Mouse (Mus musculus) liver, embryonic 13.5 days (tissue): ENCODE measurements around the gene Arid1b. TPM values are rescaled to one million over a fixed set of nuclear protein-coding genes. Genes with fewer than 3 reads are reported as not detected.

Source experiments
- ATAC-seq: fragments of 200-750 bp; cut with Nextera tagmentation; 2 replicates; pipeline ENCODE4 v1.8.0; 2017; ENCODE audit warnings: low read depth, mild to moderate bottlenecking, moderate number of reproducible peaks, moderate library complexity
- DNase-seq: peaks from one replicate; pipeline ENCODE4 v3.0.0; 2022
- H3K27ac ChIP-seq: fragments of 300-500 bp; sonication (generic); 2 replicates; pipeline ENCODE4 v1.5.1; 2015; ENCODE audit warnings: moderate library complexity, mild to moderate bottlenecking, inconsistent platforms
- H3K27me3 ChIP-seq: fragments of 300-500 bp; sonication (generic); 2 replicates; pipeline ENCODE4 v1.6.1; 2015; ENCODE audit warnings: mild to moderate bottlenecking, inconsistent platforms
- H3K36me3 ChIP-seq: fragments of 300-500 bp; sonication (generic); 2 replicates; pipeline ENCODE4 v1.6.1; 2015; ENCODE audit warnings: mild to moderate bottlenecking, inconsistent platforms
- H3K4me1 ChIP-seq: fragments of 300-500 bp; sonication (generic); replicated peaks from 2 replicates; pipeline ENCODE4 v1.6.1; 2015; ENCODE audit warnings: inconsistent platforms
- H3K4me2 ChIP-seq: fragments of 300-500 bp; sonication (generic); 2 replicates; pipeline ENCODE4 v1.6.1; 2015; ENCODE audit warnings: inconsistent platforms, mild to moderate bottlenecking, moderate library complexity
- H3K4me3 ChIP-seq: fragments of 300-500 bp; sonication (generic); replicated peaks from 2 replicates; pipeline ENCODE4 v1.5.1; 2015; ENCODE audit warnings: mild to moderate bottlenecking, inconsistent platforms
- H3K9ac ChIP-seq: fragments of 300-500 bp; sonication (generic); 2 replicates; pipeline ENCODE4 v1.6.1; 2015; ENCODE audit warnings: mild to moderate bottlenecking, inconsistent platforms
- H3K9me3 ChIP-seq: fragments of 300-500 bp; sonication (generic); replicated peaks from 2 replicates; pipeline ENCODE4 v1.6.1; 2016; ENCODE audit warnings: inconsistent platforms
- WGBS: fragments of 180-500 bp; shearing (Covaris S2); methylation state at CpG from one replicate; pipeline ENCODE4 v1.1.7; 2015; ENCODE audit not compliant: insufficient replicate concordance; 5-methylcytosine and 5-hydroxymethylcytosine counted together
- polyA plus RNA-seq: library from polyadenylated mRNA; unstranded; fragments of >200 nt; fragmentation: Nextera tagmentation; extraction: Ambion mirVana; gene quantifications from 2 replicates; pipeline ENCODE4 v1.2.1, GENCODE M21; 2015

Gene Arid1b
- polyA plus RNA-seq, 1 experiment from 2014 or later = 2.0 TPM

DNA sequence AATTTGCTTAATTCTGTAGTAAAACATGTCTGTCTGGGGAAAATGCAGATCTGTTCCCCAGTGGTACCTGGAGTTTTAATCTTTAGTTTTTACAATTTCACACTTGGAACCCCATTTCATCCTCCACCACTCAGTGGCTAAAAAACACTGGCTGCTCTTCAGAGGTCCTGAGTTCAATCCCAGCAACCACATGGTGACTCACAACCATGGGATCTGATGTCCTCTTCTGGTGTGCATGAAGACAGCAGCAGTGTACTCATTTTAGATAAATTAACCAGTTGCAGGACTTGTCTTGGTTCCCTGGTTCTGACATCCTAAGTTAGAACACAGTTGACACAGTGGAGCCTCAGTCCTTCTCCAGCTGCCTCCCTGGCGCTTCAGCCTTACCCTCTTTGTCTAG, 239.9 kb downstream of the Arid1b start:
- DNase-seq (no peak), ATAC-seq (no peak)
- Histone ChIP-seq H3K4me2 (no peak overlapping the region), H3K9ac (no peak overlapping the region), H3K4me3 (no peak overlapping the region), H3K27ac (no peak overlapping the region), H3K36me3 (no peaks in the 10 kb centered on the region), H3K27me3 (no peaks in the 10 kb centered on the region), H3K9me3 (no peaks in the 10 kb centered on the region), H3K4me1 (peaks cover 23% of the 10 kb centered on the region)
- 85% methylated on average over 1 of the region's 1 CpGs for WGBS

DNA sequence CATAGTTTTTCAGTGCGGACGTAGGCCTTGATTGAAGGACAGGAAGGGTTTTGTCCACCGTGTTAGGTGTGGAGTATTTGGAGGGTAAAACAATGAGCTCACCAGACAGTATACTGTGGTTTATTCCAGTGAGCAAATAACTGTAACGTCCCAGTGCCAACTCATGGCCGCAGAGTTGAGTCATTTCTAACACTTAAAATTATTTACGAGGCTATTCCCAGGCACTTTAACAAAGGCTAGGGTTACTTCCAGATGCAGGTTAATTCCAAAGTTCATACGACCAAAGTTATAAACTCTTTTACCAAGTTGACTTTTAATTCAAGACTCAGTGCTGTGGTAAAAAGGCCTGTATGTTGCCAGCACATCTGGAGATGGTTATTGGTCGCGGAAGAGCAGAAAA, 240.9 kb downstream of the Arid1b start:
- Histone ChIP-seq H3K9ac (no peak overlapping the region), H3K4me1 (peaks cover 32% of the 10 kb centered on the region), H3K4me2 (no peak overlapping the region), H3K27me3 (no peaks in the 10 kb centered on the region), H3K27ac (no peak overlapping the region), H3K36me3 (no peaks in the 10 kb centered on the region), H3K9me3 (no peaks in the 10 kb centered on the region), H3K4me3 (no peak overlapping the region)
- ATAC-seq (no peak), DNase-seq (no peak)
- 77% methylated on average over 9 of the region's 9 CpGs for WGBS

DNA sequence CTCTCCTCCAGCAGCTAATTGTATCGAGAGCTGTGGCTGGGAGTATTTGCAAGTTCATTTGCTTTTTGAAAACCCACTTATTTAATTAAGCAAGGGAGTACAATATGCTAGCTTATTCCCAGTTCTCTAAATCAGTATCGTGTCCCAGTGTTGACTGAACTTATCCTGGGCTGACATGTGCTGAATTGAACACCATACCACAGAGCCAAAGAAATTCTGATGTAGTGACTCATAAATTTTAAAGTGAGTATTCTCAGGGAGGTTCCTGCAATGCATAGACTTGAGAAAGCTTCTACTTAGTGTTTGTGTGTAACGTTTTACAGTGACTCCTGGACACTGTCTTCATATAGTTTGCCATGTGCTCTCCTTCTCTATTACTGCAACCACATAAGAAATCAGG, 243.6 kb downstream of the Arid1b start:
- no peaks in the 10 kb centered on the region for H3K27me3 ChIP-seq
- H3K4me1 ChIP-seq = peaks cover 24% of the 10 kb centered on the region
- H3K4me3 ChIP-seq = no peak overlapping the region
- no peak for ATAC-seq
- DNase-seq = no peak
- no peak overlapping the region for H3K9ac ChIP-seq
- no peak overlapping the region for H3K27ac ChIP-seq
- 65% methylated on average over 3 of the region's 3 CpGs for WGBS
- no peak overlapping the region for H3K4me2 ChIP-seq
- H3K36me3 ChIP-seq = no peaks in the 10 kb centered on the region
- H3K9me3 ChIP-seq = no peaks in the 10 kb centered on the region

DNA sequence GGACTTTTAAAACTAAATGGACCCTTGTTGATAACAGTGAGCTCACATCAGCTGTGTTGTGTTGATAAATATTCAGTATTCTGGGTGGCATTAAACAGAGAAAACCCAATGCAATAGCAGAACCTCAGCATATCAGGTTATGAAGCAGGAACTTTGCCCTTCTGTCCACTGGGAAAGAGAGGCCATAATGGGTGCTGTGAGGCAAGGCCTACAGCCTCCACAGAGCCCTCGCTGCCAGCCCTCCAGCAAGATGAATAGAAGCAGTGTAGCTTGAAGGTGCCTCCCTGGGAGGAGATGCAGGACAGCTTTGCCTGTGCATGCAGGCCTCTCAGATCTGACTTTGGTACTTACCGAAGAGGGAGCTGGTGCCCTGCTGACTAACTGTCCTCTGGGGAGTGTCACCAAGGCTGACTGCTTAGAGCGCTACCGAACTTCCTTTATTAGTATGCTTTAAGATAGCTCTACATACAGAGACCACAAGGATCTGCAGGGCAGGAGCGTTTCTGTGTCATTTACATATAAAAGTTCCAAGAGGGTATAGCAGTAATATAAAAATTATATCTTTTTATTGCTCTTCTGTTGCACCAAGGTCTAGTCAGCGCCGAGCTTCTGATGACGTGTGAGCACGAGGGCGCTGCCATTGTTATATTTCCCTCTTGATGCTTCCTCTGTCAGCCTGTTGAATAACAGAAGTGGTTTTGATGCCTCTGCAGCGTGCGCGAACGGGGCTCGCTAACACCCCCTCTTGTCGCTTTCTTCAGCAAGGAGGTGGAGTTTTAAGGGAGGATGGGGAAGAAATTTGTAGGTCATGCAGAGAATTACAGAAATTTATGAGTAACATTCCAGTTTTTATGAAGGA, 244.5 kb downstream of the Arid1b start:
- H3K9me3 ChIP-seq = no peaks in the 10 kb centered on the region
- DNase-seq (no peak), ATAC-seq (peak; percentile 29; the same call in 1 of the 2 replicates)

DNA sequence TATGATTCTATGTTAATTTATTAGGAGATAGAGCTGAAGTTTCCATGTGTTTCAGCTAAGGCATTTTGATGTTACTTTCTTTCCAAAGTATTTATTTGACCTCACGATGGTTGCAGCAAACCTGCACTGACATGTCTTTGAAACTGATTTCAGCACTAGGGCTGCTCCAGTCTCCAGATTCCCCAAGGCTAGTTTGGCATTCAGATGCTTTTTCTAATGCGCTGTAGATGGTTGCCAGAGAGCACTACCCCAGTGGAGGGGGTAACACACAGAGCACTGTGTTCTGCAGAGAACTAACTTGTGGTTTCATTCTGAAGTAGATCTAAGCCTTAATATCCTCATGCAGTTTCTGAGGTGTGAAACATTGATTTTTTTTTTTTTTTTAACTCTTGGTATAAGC, 250.4 kb downstream of the Arid1b start:
- Histone ChIP-seq H3K9ac (no peak overlapping the region), H3K27me3 (no peaks in the 10 kb centered on the region), H3K4me3 (no peak overlapping the region), H3K4me2 (no peak overlapping the region), H3K36me3 (no peaks in the 10 kb centered on the region), H3K27ac (no peak overlapping the region), H3K9me3 (no peaks in the 10 kb centered on the region), H3K4me1 (peaks cover 23% of the 10 kb centered on the region)
- DNase-seq = no peak
- ATAC-seq = no peak
- 78% methylated on average over 2 of the region's 2 CpGs for WGBS

More for the DNA sequence above, 244.5 kb downstream of the Arid1b start:
- no peak overlapping the region for H3K9ac ChIP-seq
- peak overlapping the region; percentile 18; the same call in 1 of the 2 replicates for H3K4me2 ChIP-seq
- WGBS = 25% methylated on average over 16 of the region's 16 CpGs
- no peak overlapping the region for H3K4me3 ChIP-seq
- no peaks in the 10 kb centered on the region for H3K27me3 ChIP-seq
- peaks cover 24% of the 10 kb centered on the region for H3K4me1 ChIP-seq
- H3K27ac ChIP-seq = no peak overlapping the region
- H3K36me3 ChIP-seq = no peaks in the 10 kb centered on the region

DNA sequence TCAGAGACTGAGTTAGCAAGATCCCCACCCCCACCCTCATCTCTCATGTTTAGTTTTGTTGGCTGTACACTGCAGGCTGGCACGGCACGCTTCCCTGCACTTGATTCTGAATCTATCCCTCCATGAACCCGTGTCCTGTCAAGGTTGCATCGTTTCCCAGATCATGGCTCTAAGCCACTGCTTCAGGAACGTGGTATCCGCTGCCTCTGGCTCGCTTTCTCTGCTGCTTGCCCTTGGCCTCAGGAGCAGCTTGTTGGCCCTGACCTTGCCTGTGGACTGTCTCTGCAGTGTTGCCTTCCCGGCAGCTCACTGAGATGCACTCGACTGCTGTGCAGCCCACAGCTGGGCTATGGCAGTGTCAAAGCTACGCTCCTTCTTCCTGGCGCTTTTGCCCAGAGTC, 252.6 kb downstream of the Arid1b start:
- H3K9me3 ChIP-seq = no peaks in the 10 kb centered on the region
- no peaks in the 10 kb centered on the region for H3K36me3 ChIP-seq
- H3K27ac ChIP-seq = no peak overlapping the region
- DNase-seq = no peak
- ATAC-seq = no peak
- no peak overlapping the region for H3K4me2 ChIP-seq
- peaks cover 28% of the 10 kb centered on the region for H3K4me1 ChIP-seq
- no peak overlapping the region for H3K9ac ChIP-seq
- H3K27me3 ChIP-seq = no peaks in the 10 kb centered on the region
- WGBS = 75% methylated on average over 11 of the region's 11 CpGs
- no peak overlapping the region for H3K4me3 ChIP-seq

DNA sequence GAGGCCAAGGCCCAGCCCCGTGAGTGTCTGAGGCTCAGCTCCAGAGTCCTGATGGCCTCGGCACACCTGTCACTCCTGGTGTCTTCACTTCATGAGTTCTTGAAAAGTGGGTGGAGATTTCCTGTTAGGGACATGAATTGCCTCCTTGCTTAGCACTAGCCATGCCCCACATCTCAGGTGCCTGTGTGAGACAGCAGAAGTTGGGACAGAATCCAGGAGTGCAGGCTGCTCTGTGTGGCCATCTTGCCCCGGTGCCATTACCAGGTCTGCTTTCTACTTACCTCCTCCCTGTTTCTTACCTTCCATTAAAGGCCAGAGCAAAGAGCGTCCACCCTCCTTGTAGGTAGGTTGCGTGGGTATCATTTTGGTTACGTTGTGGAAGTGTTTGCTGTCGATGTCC, 253.1 kb downstream of the Arid1b start:
- 75% methylated on average over 7 of the region's 7 CpGs for WGBS
- Histone ChIP-seq H3K27me3 (no peaks in the 10 kb centered on the region), H3K4me1 (peaks cover 28% of the 10 kb centered on the region), H3K4me2 (no peak overlapping the region), H3K36me3 (no peaks in the 10 kb centered on the region), H3K4me3 (no peak overlapping the region), H3K9ac (no peak overlapping the region), H3K27ac (no peak overlapping the region), H3K9me3 (no peaks in the 10 kb centered on the region)
- no peak for DNase-seq
- ATAC-seq = no peak

DNA sequence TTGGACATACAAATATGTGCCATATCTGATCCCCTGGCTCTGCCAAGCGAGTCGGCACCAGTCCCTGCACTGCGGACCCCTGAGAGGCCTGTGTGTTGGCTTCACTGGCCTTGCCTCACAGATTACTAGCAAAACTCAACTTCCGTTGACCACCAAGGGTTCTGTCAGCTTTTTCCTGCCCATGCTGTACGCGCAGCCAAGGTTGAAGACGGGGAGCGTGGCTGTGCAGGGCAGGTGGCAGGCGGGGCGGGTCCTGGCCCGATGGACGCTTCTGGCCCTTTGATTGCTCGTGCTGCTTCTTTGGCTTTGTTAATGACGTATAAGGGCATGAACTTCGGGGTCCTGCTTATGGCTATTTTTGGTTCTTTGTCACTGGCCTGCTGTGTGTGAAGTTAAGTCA, 253.6 kb downstream of the Arid1b start:
- H3K9ac ChIP-seq = no peak overlapping the region
- DNase-seq (no peak), ATAC-seq (no peak)
- no peak overlapping the region for H3K4me3 ChIP-seq
- H3K4me2 ChIP-seq = no peak overlapping the region
- H3K27me3 ChIP-seq = no peaks in the 10 kb centered on the region
- H3K9me3 ChIP-seq = no peaks in the 10 kb centered on the region
- no peak overlapping the region for H3K27ac ChIP-seq
- no peaks in the 10 kb centered on the region for H3K36me3 ChIP-seq
- WGBS = 76% methylated on average over 15 of the region's 15 CpGs
- peaks cover 28% of the 10 kb centered on the region for H3K4me1 ChIP-seq

DNA sequence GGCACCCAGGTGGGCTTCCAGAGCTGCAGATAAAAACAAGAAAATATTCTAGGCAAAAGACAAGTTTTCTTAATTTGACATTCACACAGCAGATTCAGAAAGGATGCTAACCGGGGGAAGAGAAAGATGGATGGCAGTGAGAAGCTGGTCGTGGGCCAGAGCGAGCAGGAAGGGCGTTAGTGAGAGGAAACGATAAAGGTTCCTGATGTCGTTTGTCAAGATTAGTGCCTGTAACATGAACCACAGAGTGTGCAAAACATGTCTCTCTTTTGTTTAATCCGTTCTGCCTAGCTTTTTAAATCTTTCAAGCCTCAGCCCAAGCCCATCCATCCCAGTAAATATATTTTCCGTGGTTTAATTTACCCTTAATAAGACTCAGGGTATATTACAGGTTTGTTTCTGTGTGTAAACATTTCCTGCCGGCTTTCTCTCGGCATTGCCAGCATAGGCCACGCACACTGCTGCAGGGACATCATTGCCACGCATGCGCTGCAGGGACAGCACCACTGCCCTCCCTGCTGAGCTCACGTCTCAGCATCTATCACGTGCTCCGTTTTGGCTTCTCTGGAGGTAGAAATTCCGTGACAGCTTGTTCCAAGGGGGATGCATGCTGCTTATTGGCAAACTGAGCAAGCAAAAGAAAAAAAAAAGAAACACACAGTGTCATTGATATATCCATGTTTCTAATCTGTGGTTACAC, 255.0 kb downstream of the Arid1b start:
- Histone ChIP-seq H3K9me3 (no peaks in the 10 kb centered on the region), H3K27ac (peak overlapping the region; percentile 37), H3K27me3 (no peaks in the 10 kb centered on the region), H3K4me3 (no peak overlapping the region), H3K9ac (no peak overlapping the region), H3K4me2 (peak overlapping the region; percentile 20; the same call in 1 of the 2 replicates), H3K36me3 (no peaks in the 10 kb centered on the region), H3K4me1 (peaks cover 28% of the 10 kb centered on the region)
- DNase-seq (no peak), ATAC-seq (peak; percentile 64)
- WGBS = 24% methylated on average over 17 of the region's 17 CpGs

DNA sequence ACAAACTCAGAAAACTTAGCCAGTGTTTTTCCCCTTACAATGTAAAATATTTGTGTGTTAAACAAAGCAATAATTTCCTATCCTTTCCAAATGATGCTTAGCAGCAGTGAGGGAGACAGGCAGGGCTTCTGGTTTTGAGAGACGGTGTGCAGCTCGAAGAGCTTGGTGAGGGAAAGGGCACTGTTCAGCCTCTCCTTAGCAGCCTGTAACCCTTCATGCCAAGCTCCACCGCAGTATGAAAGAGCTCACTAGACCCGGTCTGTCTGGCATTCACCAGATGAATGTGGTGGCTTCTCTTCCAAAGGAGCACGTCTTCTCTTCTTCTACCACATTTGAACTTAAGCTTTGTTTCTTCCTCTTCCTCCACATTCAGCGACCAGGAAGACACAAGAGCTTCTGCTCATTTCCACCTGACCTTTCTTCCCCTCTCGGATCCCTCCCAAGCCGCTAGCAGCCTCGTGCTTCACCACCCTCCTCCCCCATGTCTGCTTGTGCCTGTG, 255.6 kb downstream of the Arid1b start:
- Histone ChIP-seq H3K27ac (peak overlapping the region; percentile 37; the same call in 1 of the 2 replicates), H3K4me1 (peaks cover 28% of the 10 kb centered on the region), H3K27me3 (no peaks in the 10 kb centered on the region), H3K9me3 (no peaks in the 10 kb centered on the region), H3K9ac (no peak overlapping the region), H3K36me3 (no peaks in the 10 kb centered on the region), H3K4me2 (no peak overlapping the region), H3K4me3 (no peak overlapping the region)
- ATAC-seq (no peak), DNase-seq (no peak)
- 36% methylated on average over 9 of the region's 9 CpGs for WGBS

DNA sequence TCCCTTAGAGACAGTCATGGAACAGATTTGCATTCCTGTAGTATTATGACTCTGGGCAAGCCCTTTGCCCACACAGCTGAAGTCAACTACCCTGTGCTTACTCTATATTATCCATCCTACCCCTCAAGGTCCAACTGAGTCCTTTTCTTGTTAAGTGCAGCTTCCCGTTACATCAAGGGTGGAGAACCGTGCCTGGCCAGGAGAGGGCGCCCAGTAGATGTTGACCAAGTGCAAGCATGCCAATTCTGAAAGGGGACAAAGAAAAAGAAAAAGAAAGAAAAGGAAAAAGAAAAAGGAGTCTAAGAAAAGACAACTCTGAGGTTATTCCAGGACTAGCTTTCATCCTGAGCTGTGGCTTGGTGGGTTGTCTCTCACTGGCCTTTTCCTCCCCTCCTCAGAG, 258.3 kb downstream of the Arid1b start:
- H3K4me2 ChIP-seq = no peak overlapping the region
- 22% methylated on average over 3 of the region's 3 CpGs for WGBS
- H3K4me3 ChIP-seq = no peak overlapping the region
- no peaks in the 10 kb centered on the region for H3K9me3 ChIP-seq
- no peak overlapping the region for H3K27ac ChIP-seq
- H3K4me1 ChIP-seq = peaks cover 33% of the 10 kb centered on the region
- H3K27me3 ChIP-seq = no peaks in the 10 kb centered on the region
- DNase-seq (peak; percentile 29), ATAC-seq (no peak)
- H3K9ac ChIP-seq = no peak overlapping the region
- H3K36me3 ChIP-seq = no peaks in the 10 kb centered on the region
